Mouse (Mus musculus) cerebellum, adult 2 months (tissue): ENCODE results near the gene Gm4491. TPM values are rescaled to one million over a fixed set of nuclear protein-coding genes. Genes with fewer than 3 reads are reported as not detected.

Source experiments
- DNase-seq, 2 experiments: peaks; one replicate each; pipeline ENCODE4 v3.0.0; 2021
- H3K27ac ChIP-seq: fragments of 200-500 bp; 2 replicates; pipeline ENCODE4 v1.5.1; 2012; ENCODE audit warnings: low read length, control low read depth, inconsistent platforms; ENCODE audit not compliant: insufficient read depth
- H3K27me3 ChIP-seq: fragments of 200-500 bp; 2 replicates; pipeline ENCODE4 v1.6.1; 2012; ENCODE audit warnings: inconsistent platforms, mild to moderate bottlenecking, low read length, moderate library complexity; ENCODE audit not compliant: control insufficient read depth, insufficient read depth
- H3K4me1 ChIP-seq: fragments of 200-500 bp; 2 replicates; pipeline ENCODE4 v1.6.1; 2011; ENCODE audit warnings: low read length; ENCODE audit not compliant: control insufficient read depth, insufficient read depth
- H3K4me3 ChIP-seq: fragments of 200-500 bp; replicated peaks from 2 replicates; pipeline ENCODE3; 2011; ENCODE audit warnings: mild to moderate bottlenecking, low read depth, low read length, control low read depth; ENCODE audit not compliant: insufficient read depth
- CTCF ChIP-seq: fragments of 200-500 bp; IDR thresholded peaks from 2 replicates; pipeline ENCODE4 v1.5.1; 2011; ENCODE audit warnings: low read depth, mild to moderate bottlenecking, control low read depth, low read length, moderate library complexity, borderline replicate concordance; ENCODE audit not compliant: insufficient read depth
- POLR2A ChIP-seq: fragments of 200-500 bp; IDR thresholded peaks from 2 replicates; pipeline ENCODE4 v1.6.1; 2011; ENCODE audit warnings: low read length, control low read depth, borderline replicate concordance; ENCODE audit not compliant: insufficient read depth
- WGBS: fragments of 180-500 bp; shearing (Covaris S2); methylation state at CpG from one replicate; pipeline ENCODE4 v1.1.7; 2018; 5-methylcytosine and 5-hydroxymethylcytosine counted together
- polyA plus RNA-seq: library from polyadenylated mRNA; depleted of rRNA; stranded (reverse); fragments of >200 nt; gene quantifications from 2 replicates; pipeline ENCODE4 v1.2.3, GENCODE M21; 2012

The Gm4491 gene
- polyA plus RNA-seq, 1 experiment, result 0.51 TPM

DNA sequence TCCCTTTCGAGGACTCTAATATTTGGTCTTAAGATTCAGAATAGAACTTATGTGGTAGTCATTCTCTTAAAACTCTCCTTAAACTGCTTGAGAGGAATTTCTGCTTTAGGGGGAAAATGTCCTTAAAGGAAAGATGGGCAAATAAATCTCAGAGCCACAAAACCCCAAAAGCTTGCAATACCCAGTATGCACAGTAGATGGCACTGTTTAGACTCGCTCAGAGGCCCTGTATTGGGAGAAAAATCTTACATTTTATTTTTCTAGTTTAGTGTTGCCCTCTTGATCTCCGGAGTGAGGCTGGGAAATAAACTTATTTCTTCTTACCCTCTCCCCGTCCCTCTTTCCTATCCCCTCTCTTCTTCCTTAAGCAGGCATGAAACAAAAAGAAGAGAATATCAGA lies 6.5 kb downstream of the Gm4491 start:
- WGBS, result 8% methylated on average over 4 of the region's 4 CpGs
- DNase-seq, result no peak
- TF ChIP-seq POLR2A (no peak), CTCF (peak; percentile 46; the same call in 1 of the 2 replicates)

GRCm38 (mm10) chr14:57107916-57108315 lies 7.8 kb downstream of the Gm4491 start:
- WGBS, result 75% methylated on average over 5 of the region's 5 CpGs
- DNase-seq, result no peak
- no peak overlapping the region for H3K4me3 ChIP-seq
- H3K27ac ChIP-seq, result no peak overlapping the region
- TF ChIP-seq CTCF (no peak), POLR2A (no peak)
- H3K4me1 ChIP-seq, result no peaks in the 10 kb centered on the region
- no peaks in the 10 kb centered on the region; the same call in 1 of the 2 replicates for H3K27me3 ChIP-seq

More for the DNA sequence above, 6.5 kb downstream of the Gm4491 start:
- no peaks in the 10 kb centered on the region for H3K4me1 ChIP-seq
- no peak overlapping the region for H3K4me3 ChIP-seq
- no peak overlapping the region for H3K27ac ChIP-seq
- H3K27me3 ChIP-seq, result no peaks in the 10 kb centered on the region; the same call in 1 of the 2 replicates

DNA sequence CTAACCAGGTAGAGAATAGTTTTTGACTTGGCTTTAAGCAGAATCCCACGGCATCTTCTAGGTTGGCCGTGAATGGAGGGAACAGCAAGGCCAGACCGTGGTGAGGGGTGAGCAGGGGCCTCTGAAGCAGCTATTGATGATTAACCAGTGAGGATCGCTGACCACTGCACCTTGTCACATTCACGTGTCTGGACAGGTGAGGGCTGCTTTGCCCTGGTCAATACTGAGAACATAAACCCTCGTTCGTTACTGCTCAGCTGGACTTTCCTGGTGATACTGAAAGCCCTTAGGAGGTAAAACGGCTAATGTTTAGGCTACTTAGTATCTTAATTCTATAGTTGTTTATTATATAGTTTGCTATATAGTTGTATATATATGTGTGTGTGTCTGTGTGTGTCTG lies 8.6 kb downstream of the Gm4491 start:
- Histone ChIP-seq H3K4me3 (no peak overlapping the region), H3K27ac (no peak overlapping the region), H3K4me1 (no peaks in the 10 kb centered on the region), H3K27me3 (no peaks in the 10 kb centered on the region; the same call in 1 of the 2 replicates)
- WGBS, result 85% methylated on average over 8 of the region's 8 CpGs
- TF ChIP-seq CTCF (no peak), POLR2A (no peak)
- DNase-seq, result no peak

DNA sequence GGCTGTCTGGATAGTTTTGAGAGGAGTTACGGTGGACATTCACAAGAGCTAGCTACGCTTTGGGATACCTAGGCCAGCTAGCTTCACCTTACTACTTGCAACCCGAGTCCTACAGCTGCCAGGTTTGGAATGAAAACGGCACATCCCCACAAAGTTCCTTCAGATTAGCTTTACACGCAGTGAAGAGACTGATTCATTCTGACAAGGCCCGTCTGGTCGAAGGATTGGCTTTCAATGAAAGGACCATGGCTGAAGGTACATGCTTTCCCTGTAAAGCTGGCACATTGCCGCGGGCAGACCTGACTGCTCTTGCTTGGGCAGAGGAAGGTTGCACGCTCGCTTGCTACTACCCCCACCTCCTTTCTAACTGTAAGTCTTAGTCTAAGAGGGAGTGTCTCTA lies 10.0 kb downstream of the Gm4491 start:
- no peak for DNase-seq
- H3K27me3 ChIP-seq, result no peaks in the 10 kb centered on the region; the same call in 1 of the 2 replicates
- WGBS, result 33% methylated on average over 11 of the region's 11 CpGs
- no peak overlapping the region for H3K27ac ChIP-seq
- TF ChIP-seq CTCF, result no peak
- no peak for TF ChIP-seq POLR2A
- no peak overlapping the region for H3K4me3 ChIP-seq
- H3K4me1 ChIP-seq, result no peaks in the 10 kb centered on the region

DNA sequence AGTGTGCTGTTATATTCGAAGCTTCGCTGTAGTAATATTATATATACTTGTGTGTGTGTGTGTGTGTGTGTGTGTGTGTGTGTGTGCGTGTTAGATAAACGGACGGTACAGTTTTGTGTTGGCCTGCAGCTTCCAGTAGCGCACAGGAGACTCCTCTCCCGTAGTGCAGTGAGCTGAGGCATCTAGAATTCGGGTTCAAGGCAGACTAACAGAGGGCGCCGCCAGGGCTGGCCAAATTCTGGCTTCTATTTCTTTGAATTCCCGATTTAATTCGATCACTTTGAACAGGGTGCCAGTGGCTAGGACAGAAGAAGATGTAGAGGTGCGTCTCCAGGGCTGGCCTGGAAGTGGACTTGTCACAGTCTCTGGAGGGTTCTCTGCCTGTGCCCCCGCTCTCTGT lies 10.6 kb downstream of the Gm4491 start:
- H3K4me1 ChIP-seq, result no peaks in the 10 kb centered on the region
- TF ChIP-seq POLR2A (no peak), CTCF (no peak)
- DNase-seq, result no peak
- no peaks in the 10 kb centered on the region; the same call in 1 of the 2 replicates for H3K27me3 ChIP-seq
- WGBS, result 14% methylated on average over 14 of the region's 14 CpGs
- no peak overlapping the region for H3K27ac ChIP-seq
- no peak overlapping the region for H3K4me3 ChIP-seq

DNA sequence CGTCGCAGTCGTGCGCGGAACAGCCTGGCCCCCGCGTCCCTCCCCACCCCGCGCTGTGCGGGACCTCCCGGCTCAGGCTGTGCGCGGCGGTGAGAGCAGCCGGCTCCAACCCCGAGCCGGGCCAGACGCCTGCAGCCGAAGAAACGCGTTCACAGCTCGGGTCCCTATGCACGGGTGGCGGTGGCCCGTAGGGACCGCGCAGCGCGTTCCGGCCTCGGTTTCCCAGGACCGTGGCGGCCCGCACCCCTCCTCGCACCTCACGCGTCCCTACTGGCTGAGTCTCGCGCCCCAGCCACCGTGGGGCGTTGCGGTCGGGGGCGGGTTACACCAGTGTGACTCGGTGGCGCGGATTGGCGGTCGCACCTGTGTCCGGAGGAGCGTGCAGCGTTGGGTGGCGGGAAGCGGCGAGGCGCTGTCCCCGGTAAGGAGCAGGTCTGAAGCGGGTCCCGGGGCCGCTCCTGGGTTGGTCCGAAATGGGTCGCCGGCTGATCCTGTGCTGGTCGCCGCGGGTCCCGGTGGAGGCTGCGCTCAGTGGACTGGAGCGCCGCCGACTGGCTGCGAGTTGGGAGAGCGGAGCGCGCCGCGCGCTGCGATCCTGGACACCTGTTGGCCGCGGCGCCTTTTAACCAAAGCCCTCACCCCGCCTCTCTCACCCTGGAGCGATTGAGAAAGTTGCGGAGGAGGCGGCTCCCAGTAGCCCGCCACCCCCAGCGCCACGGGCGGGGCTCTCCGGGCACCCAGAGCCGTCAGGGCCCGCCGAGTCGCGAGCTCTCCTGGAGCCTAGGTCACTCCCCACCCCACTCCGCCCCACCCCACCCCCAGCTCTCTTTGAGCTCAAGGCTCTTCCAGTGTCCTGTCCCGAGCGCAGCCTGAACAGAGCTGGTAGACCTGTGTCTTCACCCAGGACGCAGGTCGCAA lies 11.3 kb downstream of the Gm4491 start, which contains the start of gene Gjb2:
Gene Gjb2 (minus strand): TSS at position 597 of the 918 bp plus-strand sequence.
- H3K4me1 ChIP-seq, result no peaks in the 10 kb centered on the region
- peak within 1 kb of the TSS; percentile 51 for H3K4me3 ChIP-seq
- H3K27ac ChIP-seq, result no peak within 1 kb of the TSS
- TF ChIP-seq POLR2A (no peak), CTCF (no peak)
- no peaks in the 10 kb centered on the region; the same call in 1 of the 2 replicates for H3K27me3 ChIP-seq
- 1% methylated on average over 101 of the region's 101 CpGs for WGBS
- peak; percentile 11 to 16 for DNase-seq

DNA sequence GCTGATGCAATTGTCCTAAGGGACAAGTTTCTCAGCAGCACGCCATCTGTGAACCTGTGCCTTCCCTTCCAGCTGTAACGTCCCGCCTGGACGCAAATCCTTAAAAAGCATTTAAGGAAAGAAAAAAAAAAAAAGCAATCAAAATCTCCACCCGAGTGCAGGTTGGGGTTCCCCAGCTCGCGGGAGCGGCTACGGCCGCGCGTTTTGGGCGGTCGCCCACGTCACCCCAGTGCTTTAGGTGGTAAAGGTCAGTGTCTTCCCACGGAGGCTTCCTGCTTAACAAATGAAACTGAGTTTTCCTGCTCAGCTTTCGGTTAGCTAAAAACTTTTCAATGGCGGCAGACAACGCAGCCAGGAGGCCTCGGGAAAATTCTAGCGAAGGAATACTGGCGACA lies 12.0 kb downstream of the Gm4491 start:
- WGBS, result 3% methylated on average over 22 of the region's 22 CpGs
- Histone ChIP-seq H3K4me3 (peak overlapping the region; percentile 51), H3K27me3 (no peaks in the 10 kb centered on the region; the same call in 1 of the 2 replicates), H3K4me1 (no peaks in the 10 kb centered on the region), H3K27ac (no peak overlapping the region)
- TF ChIP-seq POLR2A, result no peak
- no peak for TF ChIP-seq CTCF
- DNase-seq, result no peak

DNA sequence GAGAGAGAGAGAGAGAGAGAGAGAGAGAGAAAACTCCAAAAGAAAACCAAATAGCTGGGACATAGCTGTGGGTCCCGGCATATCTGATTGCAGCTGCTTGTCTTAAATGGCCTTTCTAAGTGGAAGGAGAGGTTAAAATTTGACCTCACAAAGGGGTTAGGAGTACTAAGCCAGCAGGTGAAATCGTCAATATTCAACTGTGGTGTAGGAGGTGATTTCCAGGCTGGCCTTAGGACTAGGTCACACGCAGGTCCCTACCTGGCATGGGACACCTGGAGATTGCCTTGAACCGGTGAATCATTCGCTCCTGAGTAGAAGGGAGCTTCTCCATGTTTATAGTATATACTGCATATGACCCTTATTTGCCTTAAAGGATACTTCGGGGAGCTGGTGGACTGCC lies 12.6 kb downstream of the Gm4491 start:
- Histone ChIP-seq H3K4me3 (no peak overlapping the region), H3K27me3 (no peaks in the 10 kb centered on the region; the same call in 1 of the 2 replicates), H3K4me1 (no peaks in the 10 kb centered on the region), H3K27ac (no peak overlapping the region)
- no peak for DNase-seq
- 76% methylated on average over 6 of the region's 6 CpGs for WGBS
- TF ChIP-seq CTCF, result no peak
- no peak for TF ChIP-seq POLR2A
